Mouse (Mus musculus) layer of hippocampus, adult 6 months (tissue): Measurements from ENCODE around the gene Nanp. TPM values are rescaled to one million over a fixed set of nuclear protein-coding genes. Genes with fewer than 3 reads are reported as not detected.

Experiments used
- long read RNA-seq, 2 experiments: library from polyadenylated mRNA; unstranded; transcript quantifications; one replicate each; pipeline ENCODE4 v2.0.0; 2019 to 2020
- polyA plus RNA-seq: library from polyadenylated mRNA; unstranded; fragments of <200 nt; fragmentation: Nextera tagmentation; gene quantifications from 2 replicates; pipeline ENCODE4 v1.2.3, GENCODE M21; 2021

Nanp gene
- 47.2 and 47.8 TPM in 2 replicates for polyA plus RNA-seq
- long read RNA-seq, experiment 1, transcript Nanp-201 (2 exons, 1,394 nt): major isoform, 51 of 55 reads
- long read RNA-seq, experiment 1, partial matches to known transcripts: 1 of 55 reads
- long read RNA-seq, experiment 1, other reads (novel, unspliced or antisense): 2 of 55 reads
- long read RNA-seq, experiment 2, transcript Nanp-201 (2 exons, 1,394 nt): major isoform, 95 of 99 reads
- long read RNA-seq, experiment 2, partial matches to known transcripts: 1 of 99 reads
- long read RNA-seq, experiment 2, other reads (novel, unspliced or antisense): 2 of 99 reads

DNA sequence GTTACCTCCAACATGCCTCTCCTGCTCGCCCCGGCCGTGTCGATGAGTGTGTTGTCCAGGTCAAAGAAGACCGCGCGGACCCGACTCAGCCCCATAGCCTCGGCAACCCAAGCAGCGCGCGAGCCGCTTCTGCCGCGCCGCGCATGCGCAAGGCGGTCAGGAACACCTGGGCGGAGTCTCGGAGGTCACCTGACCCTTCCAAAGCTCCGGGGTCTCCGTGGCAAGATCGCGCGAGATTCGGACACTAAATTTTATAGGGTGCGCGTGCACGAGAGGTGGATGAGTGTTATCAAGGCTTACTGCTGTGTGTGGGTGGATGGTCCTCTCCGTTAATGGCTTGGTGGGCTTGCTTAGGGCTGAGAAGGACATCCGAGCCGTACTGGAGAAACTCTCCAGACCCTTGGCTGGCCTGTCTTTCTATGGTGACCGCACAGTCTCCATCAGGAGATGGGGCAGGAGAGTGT lies at the start of gene Nanp, which contains the start of gene Ninl:
Nanp (minus strand) TSS at position 167 of the 464 bp plus-strand sequence.
Ninl (minus strand) TSS at position 151 of the 464 bp plus-strand sequence.

Other genes with a start within 250 kb of the Nanp start
- gene Abhd12, start 134.7 kb downstream of the Nanp start, polyA plus RNA-seq: 326 and 331 TPM in 2 replicates
- gene Gins1, start 134.0 kb downstream of the Nanp start, polyA plus RNA-seq: 1.1 and 1.3 TPM in 2 replicates
- gene Ninl, start within 50 bp of the Nanp start, polyA plus RNA-seq: 1.2 and 1.9 TPM in 2 replicates
- not detected in 2 replicates for gene Gm14151, start 53.0 kb upstream of the Nanp start, polyA plus RNA-seq
- gene Gm14147, start 58.8 kb upstream of the Nanp start, polyA plus RNA-seq: not detected in 2 replicates